Mouse (Mus musculus) layer of hippocampus, adult 6 months (tissue): ENCODE measurements around the gene Nmt1. TPM values are rescaled to one million over a fixed set of nuclear protein-coding genes. Genes with fewer than 3 reads are reported as not detected.

Source experiments
- long read RNA-seq, 2 experiments: library from polyadenylated mRNA; unstranded; transcript quantifications; one replicate each; pipeline ENCODE4 v2.0.0; 2019 to 2020
- microRNA-seq: library from miRNA; unstranded; fragments of <30 nt; microRNA quantifications from one replicate; pipeline ENCODE4 v1.2.0, GENCODE M21; 2020
- polyA plus RNA-seq: library from polyadenylated mRNA; unstranded; fragments of <200 nt; fragmentation: Nextera tagmentation; gene quantifications from 2 replicates; pipeline ENCODE4 v1.2.3, GENCODE M21; 2021

Nmt1 gene
- polyA plus RNA-seq: 331 and 373 TPM in 2 replicates
- long read RNA-seq, experiment 1, full-length matches to known transcripts: 36 of 86 reads
- long read RNA-seq, experiment 1, partial matches to known transcripts: 5 of 86 reads
- long read RNA-seq, experiment 1, other reads (novel, unspliced or antisense): 45 of 86 reads
- long read RNA-seq, experiment 2, full-length matches to known transcripts: 139 of 216 reads
- long read RNA-seq, experiment 2, partial matches to known transcripts: 61 of 216 reads
- long read RNA-seq, experiment 2, other reads (novel, unspliced or antisense): 16 of 216 reads

DNA sequence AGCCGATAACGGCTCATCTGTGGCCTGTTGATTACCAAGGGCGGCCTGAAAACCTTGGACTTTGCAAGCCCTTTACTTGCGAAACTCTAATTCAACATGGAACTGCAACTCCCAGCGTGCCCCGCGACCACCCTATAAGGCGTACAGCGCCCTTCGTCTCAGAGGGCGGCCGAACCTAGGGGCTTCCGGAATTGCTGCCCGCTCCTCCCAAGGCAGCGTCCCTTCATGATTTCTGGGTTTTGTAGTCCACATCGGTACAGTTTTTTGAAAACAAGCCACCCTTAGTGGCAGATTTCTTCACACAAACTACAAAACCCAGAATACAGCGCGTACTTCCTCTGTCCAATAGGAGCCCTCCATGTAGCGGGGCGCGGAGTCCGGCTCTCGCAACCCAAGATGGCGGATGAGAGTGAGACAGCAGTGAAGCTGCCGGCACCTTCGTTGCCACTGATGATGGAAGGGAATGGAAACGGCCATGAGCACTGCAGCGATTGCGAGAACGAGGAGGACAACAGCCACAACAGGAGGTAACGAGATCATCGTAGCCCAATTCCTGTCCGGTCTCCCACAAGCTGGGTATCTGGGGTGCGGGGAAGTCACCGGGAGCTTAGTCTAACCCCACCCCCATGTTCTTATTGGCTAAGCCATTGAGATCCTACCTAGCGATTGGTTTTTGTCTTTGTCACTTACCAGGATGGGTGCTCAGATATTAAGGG, at the start of gene Nmt1, which contains the start of gene Dcakd:
Gene Nmt1 (plus strand): TSS at position 15 of the 716 bp plus-strand sequence.
Gene Dcakd (minus strand): TSS at position 158 of the 716 bp plus-strand sequence.

DNA sequence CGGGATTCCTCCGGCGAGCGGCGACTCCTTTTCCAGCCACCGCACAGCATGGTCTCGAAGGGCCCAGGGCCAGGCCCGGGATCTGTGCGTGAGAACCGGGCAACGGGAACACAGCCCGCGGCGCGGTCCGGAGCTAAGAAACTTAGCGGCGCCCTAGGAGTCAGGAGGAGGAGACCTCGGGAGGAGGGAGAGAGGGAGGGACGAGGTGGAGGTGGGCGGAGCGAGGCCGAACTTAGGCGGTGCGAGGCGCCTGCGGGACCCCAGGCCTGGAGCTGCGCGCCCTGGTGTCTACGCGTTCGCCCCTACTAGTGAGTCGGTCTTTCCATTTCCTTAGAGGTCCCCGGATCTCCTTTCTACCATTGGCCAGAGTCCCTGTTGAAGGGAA, 73.5 kb downstream of the Nmt1 start, which contains the start of the genes Plcd3 and Acbd4:
Gene Plcd3 (minus strand): TSS at position 178 of the 385 bp plus-strand sequence.
Gene Acbd4 (plus strand): TSS at position 202 of the 385 bp plus-strand sequence.

DNA sequence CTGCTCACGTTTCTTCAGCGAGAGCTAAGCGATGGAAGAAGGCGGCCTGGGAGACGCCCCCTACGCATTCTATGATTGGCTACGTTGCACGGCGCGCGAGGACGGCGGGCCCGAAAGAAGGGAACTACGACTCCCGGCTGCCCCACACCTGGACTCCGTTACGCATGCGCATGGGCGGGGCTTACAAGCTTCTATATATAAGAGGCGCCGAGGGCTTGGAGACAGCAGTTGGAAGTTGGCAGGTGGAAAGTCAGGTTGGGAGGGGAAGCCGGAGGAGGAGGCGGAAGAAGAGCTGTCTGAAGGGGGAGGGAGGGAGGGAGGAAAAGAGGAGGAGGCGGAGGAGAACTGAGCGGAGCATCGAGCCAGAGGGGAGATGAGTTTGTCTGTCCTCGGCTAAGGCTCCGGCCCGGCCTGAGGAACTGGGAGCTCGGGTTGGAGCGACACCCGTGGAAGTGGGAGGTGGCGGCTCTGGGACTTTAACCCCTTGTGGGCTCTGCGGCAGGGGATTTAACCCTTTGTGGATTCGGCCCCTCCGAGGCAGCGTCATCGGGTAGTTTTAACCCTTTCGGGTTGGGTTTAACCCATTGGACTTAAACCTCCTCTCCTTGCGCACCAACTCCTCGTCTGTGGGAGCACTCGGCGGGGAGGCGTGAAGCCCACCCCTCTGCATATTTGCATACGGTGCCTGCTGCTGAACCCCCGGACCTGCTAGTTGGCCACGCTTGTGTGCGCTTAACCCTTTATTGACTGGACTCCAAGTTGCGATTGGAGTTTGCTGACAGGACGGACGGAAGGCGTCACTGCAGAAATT, 88.2 kb downstream of the Nmt1 start, which contains the start of gene Hexim1:
Gene Hexim1 (plus strand): TSS at position 224 of the 811 bp plus-strand sequence.

Small RNA genes within 50 kb of the gene (microRNA-seq; reads per million reads assigned to microRNA genes)
- gene Mir6931: 0.64 reads per million

Other genes starting within 250 kb of the Nmt1 start
- gene Gjc1, start 208.5 kb upstream of the Nmt1 start, polyA plus RNA-seq: 0.64 and 1.4 TPM in 2 replicates
- gene Higd1b, start 192.3 kb upstream of the Nmt1 start, polyA plus RNA-seq: 9.8 and 13.4 TPM in 2 replicates
- gene Eftud2, start 147.2 kb upstream of the Nmt1 start, polyA plus RNA-seq: 64.9 and 69.3 TPM in 2 replicates
- gene Ccdc103, start 147.0 kb upstream of the Nmt1 start, polyA plus RNA-seq: 5.6 and 6.7 TPM in 2 replicates
- 0.18 TPM in 1 of 2 replicates, not detected in the other for gene Fam187a, start 143.0 kb upstream of the Nmt1 start, polyA plus RNA-seq
- gene Gfap, start 127.3 kb upstream of the Nmt1 start, polyA plus RNA-seq: 135 and 164 TPM in 2 replicates
- 0.04 TPM in 1 of 2 replicates, not detected in the other for gene Kif18b, start 103.1 kb upstream of the Nmt1 start, polyA plus RNA-seq
- 1.5 and 1.6 TPM in 2 replicates for gene C1ql1, start 81.5 kb upstream of the Nmt1 start, polyA plus RNA-seq
- 30.5 and 36.4 TPM in 2 replicates for gene Dcakd, start 143 bp downstream of the Nmt1 start, polyA plus RNA-seq
- gene Plcd3, start 73.5 kb downstream of the Nmt1 start, polyA plus RNA-seq: 2.1 and 3.0 TPM in 2 replicates
- gene Acbd4, start 73.5 kb downstream of the Nmt1 start, polyA plus RNA-seq: 42.3 and 42.4 TPM in 2 replicates
- gene Hexim1, start 88.0 kb downstream of the Nmt1 start, polyA plus RNA-seq: 8.4 and 9.1 TPM in 2 replicates
- gene Hexim2, start 104.2 kb downstream of the Nmt1 start, polyA plus RNA-seq: 5.6 and 6.3 TPM in 2 replicates
- gene Fmnl1, start 142.9 kb downstream of the Nmt1 start, polyA plus RNA-seq: 12.1 and 14.0 TPM in 2 replicates
- gene 1700023F06Rik, start 180.4 kb downstream of the Nmt1 start, polyA plus RNA-seq: 1.5 and 2.3 TPM in 2 replicates
- gene Spata32, start 190.2 kb downstream of the Nmt1 start, polyA plus RNA-seq: 0.18 and 0.45 TPM in 2 replicates
- gene Map3k14, start 239.3 kb downstream of the Nmt1 start, polyA plus RNA-seq: 0.35 and 0.48 TPM in 2 replicates